Mouse (Mus musculus): ENCODE measurements at regions not wholly inside any gene's neighbourhood (a gene's known extent, or its start where the extent isn't known, plus 50 kb on each side); places are given as distances from the start of the nearest gene placed in this dataset.

GRCm38 (mm10) chr3:99716381-99716780 is 168.8 kb upstream of the Spag17 start:
- DNase-seq (ENCODE audit: low spot score in 2 of 2), result no peak

GRCm38 (mm10) chr3:99738093-99738803 is 147.0 kb upstream of the Spag17 start:
- DNase-seq (ENCODE audit: low spot score in 2 of 2), result no peak

GRCm38 (mm10) chr3:99739654-99740053 is 145.6 kb upstream of the Spag17 start:
- DNase-seq (ENCODE audit: low spot score in 2 of 2), result no peak

- DNase-seq (ENCODE audit: low spot score in 2 of 2), result no peak
Measured at GRCm38 (mm10) chr3:99741249-99742222, 143.7 kb upstream of the Spag17 start.

GRCm38 (mm10) chr3:99749725-99750124 is 135.5 kb upstream of the Spag17 start:
- no peak for DNase-seq (ENCODE audit: low spot score in 2 of 2)

- DNase-seq (ENCODE audit: low spot score in 2 of 2), result no peak
Measured at GRCm38 (mm10) chr3:99778526-99778925, 106.7 kb upstream of the Spag17 start.

GRCm38 (mm10) chr3:99785955-99786529 is 99.2 kb upstream of the Spag17 start:
- no peak for DNase-seq (ENCODE audit: low spot score in 2 of 2)

- no peak for DNase-seq (ENCODE audit: low spot score in 2 of 2)
Measured at GRCm38 (mm10) chr3:99791316-99791715, 93.9 kb upstream of the Spag17 start.

GRCm38 (mm10) chr3:99793622-99794021 is 91.6 kb upstream of the Spag17 start:
- no peak for DNase-seq (ENCODE audit: low spot score in 2 of 2)

- DNase-seq (ENCODE audit: low spot score in 2 of 2), result no peak
Measured at GRCm38 (mm10) chr3:99795835-99796234, 89.4 kb upstream of the Spag17 start.

- DNase-seq (ENCODE audit: low spot score in 2 of 2), result no peak
Measured at GRCm38 (mm10) chr3:99797791-99798190, 87.4 kb upstream of the Spag17 start.

- no peak for DNase-seq (ENCODE audit: low spot score in 2 of 2)
Measured at GRCm38 (mm10) chr3:99810532-99810931, 74.7 kb upstream of the Spag17 start.

- DNase-seq (ENCODE audit: low spot score in 2 of 2), result no peak
Measured at GRCm38 (mm10) chr3:99811276-99811675, 73.9 kb upstream of the Spag17 start.

- DNase-seq (ENCODE audit: low spot score in 2 of 2), result no peak
Measured at GRCm38 (mm10) chr3:99812836-99813235, 72.4 kb upstream of the Spag17 start.

GRCm38 (mm10) chr3:99815115-99815514 is 70.1 kb upstream of the Spag17 start:
- DNase-seq (ENCODE audit: low spot score in 2 of 2), result no peak

GRCm38 (mm10) chr3:99817965-99818364 is 67.2 kb upstream of the Spag17 start:
- no peak for DNase-seq (ENCODE audit: low spot score in 2 of 2)

- DNase-seq (ENCODE audit: low spot score in 2 of 2), result no peak
Measured at GRCm38 (mm10) chr3:99822735-99823134, 62.5 kb upstream of the Spag17 start.

GRCm38 (mm10) chr3:99823256-99823655 is 62.0 kb upstream of the Spag17 start:
- DNase-seq (ENCODE audit: low spot score in 2 of 2), result no peak
